Mouse (Mus musculus) limb, embryonic 11.5 days (tissue): ENCODE results near the gene Robo2. TPM values are rescaled to one million over a fixed set of nuclear protein-coding genes. Genes with fewer than 3 reads are reported as not detected.
"Not testable (repeated sequence)": the region's sequence is repeated elsewhere in the genome, so short reads cannot be mapped to it uniquely, and the experiment has no call there.

ENCODE experiments used
- ATAC-seq: fragments of 200-750 bp; cut with Nextera tagmentation; 2 replicates; pipeline ENCODE4 v1.8.0; 2017; ENCODE audit warnings: low read depth; ENCODE audit not compliant: insufficient number of reproducible peaks, low FRiP score, low TSS enrichment
- DNase-seq: peaks from one replicate; pipeline ENCODE4 v3.0.0-alpha.2; 2015; ENCODE audit warnings: low spot score
- H3K27ac ChIP-seq: fragments of 300-500 bp; sonication (generic); replicated peaks from 2 replicates; pipeline ENCODE4 v1.5.1; 2014; ENCODE audit warnings: low read depth, mild to moderate bottlenecking, low read length
- H3K27me3 ChIP-seq: fragments of 300-500 bp; sonication (generic); 2 replicates; pipeline ENCODE4 v1.6.1; 2014; ENCODE audit warnings: mild to moderate bottlenecking, low read length, mixed read lengths; ENCODE audit not compliant: control insufficient read depth, insufficient read depth
- H3K36me3 ChIP-seq: fragments of 300-500 bp; sonication (generic); 2 replicates; pipeline ENCODE4 v1.6.1; 2014; ENCODE audit warnings: mild to moderate bottlenecking, low read length, moderate library complexity, mixed read lengths; ENCODE audit not compliant: control insufficient read depth, insufficient read depth
- H3K4me1 ChIP-seq: fragments of 300-500 bp; sonication (generic); 2 replicates; pipeline ENCODE4 v1.6.1; 2014; ENCODE audit warnings: low read length, mixed read lengths; ENCODE audit not compliant: control insufficient read depth, insufficient read depth
- H3K4me2 ChIP-seq: fragments of 300-500 bp; sonication (generic); 2 replicates; pipeline ENCODE4 v1.6.1; 2014; ENCODE audit warnings: low read depth, mild to moderate bottlenecking, moderate library complexity; ENCODE audit not compliant: severe bottlenecking
- H3K4me3 ChIP-seq: fragments of 300-500 bp; sonication (generic); 2 replicates; pipeline ENCODE4 v1.5.1; 2014; ENCODE audit warnings: low read depth, low read length
- H3K9ac ChIP-seq: fragments of 300-500 bp; sonication (generic); 2 replicates; pipeline ENCODE4 v1.6.1; 2014; ENCODE audit warnings: mild to moderate bottlenecking, low read length
- H3K9me3 ChIP-seq: fragments of 300-500 bp; sonication (generic); 2 replicates; pipeline ENCODE4 v1.6.1; 2016; ENCODE audit warnings: low read length; ENCODE audit not compliant: control insufficient read depth
- WGBS: fragments of 180-500 bp; shearing (Covaris S2); extraction: QIAGEN DNeasy Blood & Tissue Kit; methylation state at CpG from one replicate; pipeline ENCODE4 v1.1.7; 2014; 5-methylcytosine and 5-hydroxymethylcytosine counted together
- polyA plus RNA-seq: library from polyadenylated mRNA; unstranded; fragments of >200 nt; fragmentation: Nextera tagmentation; extraction: Ambion mirVana; gene quantifications from 2 replicates; pipeline ENCODE4 v1.2.1, GENCODE M21; 2014

Gene Robo2
- polyA plus RNA-seq, 1 experiment from 2014 or later, result 102 TPM

DNA sequence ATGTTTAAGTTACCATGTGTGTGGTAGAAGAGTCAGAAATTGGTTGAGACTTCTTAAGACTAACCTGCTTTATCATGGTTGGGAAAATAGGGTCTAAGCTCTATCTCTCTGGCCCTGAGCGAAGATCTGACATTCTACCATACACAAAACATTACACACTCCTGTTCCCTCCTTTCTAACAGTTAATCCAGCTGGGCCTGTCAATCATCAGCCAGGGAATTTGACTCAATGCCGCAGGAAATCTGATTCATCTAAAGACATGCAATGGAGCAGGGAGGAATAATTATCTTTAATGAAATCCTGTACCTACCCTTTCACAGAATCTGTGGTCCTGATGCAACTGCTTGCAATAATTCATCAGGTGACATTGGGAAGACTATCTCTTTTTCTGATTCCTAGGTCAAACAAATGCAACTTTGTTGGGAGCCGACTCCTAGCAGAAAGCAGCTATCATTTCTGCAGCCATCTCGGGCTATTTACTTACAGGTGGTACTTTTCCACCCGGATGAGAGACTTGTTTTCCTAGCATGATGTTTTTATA is 283.1 kb downstream of the Robo2 start:
- Histone ChIP-seq H3K4me1 (no peaks in the 10 kb centered on the region), H3K4me2 (no peak overlapping the region), H3K9ac (no peak overlapping the region), H3K9me3 (no peaks in the 10 kb centered on the region), H3K27me3 (no peaks in the 10 kb centered on the region), H3K36me3 (no peaks in the 10 kb centered on the region), H3K27ac (no peak overlapping the region), H3K4me3 (no peak overlapping the region)
- ATAC-seq (no peak), DNase-seq (no peak)
- WGBS, result 89% methylated on average over 5 of the region's 5 CpGs

DNA sequence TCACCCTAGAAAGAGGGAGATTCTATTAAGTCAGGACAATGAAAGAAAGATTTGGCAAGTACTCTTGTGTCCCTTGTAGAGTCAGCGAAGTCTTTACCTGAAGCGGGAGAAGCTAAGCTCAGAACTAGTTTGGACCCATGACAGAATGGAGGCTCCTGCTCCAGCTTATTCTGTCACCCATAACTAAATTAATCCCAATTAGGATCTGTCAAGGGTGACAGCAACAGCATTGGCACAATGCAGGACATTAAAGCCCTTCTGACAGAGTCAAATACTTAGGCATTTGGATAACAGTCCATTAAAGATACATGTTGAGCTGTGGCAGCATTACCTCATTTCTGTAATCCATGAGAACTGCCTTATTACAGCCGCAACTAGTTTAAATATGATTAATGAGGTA is 298.5 kb downstream of the Robo2 start:
- Histone ChIP-seq H3K27me3 (no peaks in the 10 kb centered on the region), H3K4me2 (no peak overlapping the region), H3K9me3 (no peaks in the 10 kb centered on the region), H3K4me3 (no peak overlapping the region), H3K36me3 (no peaks in the 10 kb centered on the region), H3K4me1 (no peaks in the 10 kb centered on the region), H3K9ac (no peak overlapping the region), H3K27ac (no peak overlapping the region)
- ATAC-seq (no peak), DNase-seq (no peak)
- WGBS, result 82% methylated on average over 3 of the region's 3 CpGs

DNA sequence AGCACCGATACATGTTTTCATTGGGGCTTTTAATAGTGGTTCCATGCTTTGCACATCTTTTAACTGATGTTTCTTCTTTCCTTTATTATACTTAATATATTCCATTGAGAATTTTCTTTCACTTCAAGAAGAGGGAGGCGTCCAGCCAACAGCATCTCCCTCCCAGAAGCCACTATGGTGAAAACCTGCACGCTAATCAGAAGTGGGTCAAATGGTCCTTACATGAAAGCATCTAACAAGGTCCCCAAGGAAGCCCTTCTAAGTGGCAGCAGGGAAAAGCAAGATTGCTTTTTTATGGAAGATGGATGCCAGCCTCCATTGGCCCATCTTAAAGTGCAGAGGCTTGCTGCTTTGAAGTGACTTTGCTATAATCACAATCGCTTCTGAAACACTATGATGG is 300.5 kb downstream of the Robo2 start:
- H3K4me2 ChIP-seq, result no peak overlapping the region
- H3K9ac ChIP-seq, result no peak overlapping the region
- DNase-seq, result no peak
- H3K9me3 ChIP-seq, result no peaks in the 10 kb centered on the region
- no peak overlapping the region for H3K4me3 ChIP-seq
- no peak for ATAC-seq
- H3K36me3 ChIP-seq, result no peaks in the 10 kb centered on the region
- no peak overlapping the region for H3K27ac ChIP-seq
- H3K27me3 ChIP-seq, result no peaks in the 10 kb centered on the region
- H3K4me1 ChIP-seq, result no peaks in the 10 kb centered on the region
- WGBS, result 76% methylated on average over 4 of the region's 4 CpGs

DNA sequence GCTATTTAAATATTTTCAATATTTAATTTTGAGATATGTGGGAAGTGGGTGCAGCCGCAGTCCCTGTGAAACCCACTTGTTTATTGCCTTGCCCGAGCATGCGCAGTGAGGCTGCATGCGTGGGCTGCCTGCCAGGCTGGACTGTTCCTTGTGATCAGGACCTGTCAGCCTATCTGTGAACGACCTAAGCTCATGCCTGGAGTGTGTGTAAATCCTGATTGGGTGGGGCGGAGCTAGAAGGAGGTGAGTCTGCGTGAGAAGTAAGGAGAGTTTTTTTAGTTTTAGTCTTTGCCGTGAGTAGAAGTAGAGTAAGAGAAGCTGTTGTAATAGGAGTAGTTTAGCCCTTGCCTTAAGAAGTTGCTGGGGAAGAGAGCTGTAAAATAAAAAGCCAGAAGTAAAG is 307.2 kb downstream of the Robo2 start:
- H3K4me1 ChIP-seq, H3K4me2 ChIP-seq, H3K27me3 ChIP-seq, H3K4me3 ChIP-seq, ATAC-seq, DNase-seq, H3K36me3 ChIP-seq, H3K9me3 ChIP-seq, H3K9ac ChIP-seq, H3K27ac ChIP-seq: not testable (repeated sequence)
- 77% methylated on average over 8 of the region's 8 CpGs for WGBS

- Histone ChIP-seq H3K36me3 (no peaks in the 10 kb centered on the region), H3K9ac (no peak overlapping the region), H3K9me3 (no peaks in the 10 kb centered on the region), H3K27me3 (no peaks in the 10 kb centered on the region), H3K4me1 (peaks cover 7% of the 10 kb centered on the region), H3K27ac (peak overlapping the region; percentile 86), H3K4me2 (peak overlapping the region; percentile 31; the same call in 1 of the 2 replicates), H3K4me3 (no peak overlapping the region)
- ATAC-seq (peak; percentile 90), DNase-seq (peak; percentile 67)
- WGBS, result 12% methylated on average over 7 of the region's 7 CpGs
Measured at GRCm38 (mm10) chr16:74092997-74093801, 318.4 kb downstream of the Robo2 start.

GRCm38 (mm10) chr16:74089951-74090350 is 321.7 kb downstream of the Robo2 start:
- no peaks in the 10 kb centered on the region for H3K9me3 ChIP-seq
- H3K27ac ChIP-seq, result no peak overlapping the region
- ATAC-seq, result no peak
- WGBS, result 69% methylated on average over 1 of the region's 1 CpGs
- no peaks in the 10 kb centered on the region for H3K36me3 ChIP-seq
- H3K9ac ChIP-seq, result no peak overlapping the region
- no peak overlapping the region for H3K4me3 ChIP-seq
- H3K4me2 ChIP-seq, result no peak overlapping the region
- DNase-seq, result no peak
- peaks cover 7% of the 10 kb centered on the region for H3K4me1 ChIP-seq
- no peaks in the 10 kb centered on the region for H3K27me3 ChIP-seq

DNA sequence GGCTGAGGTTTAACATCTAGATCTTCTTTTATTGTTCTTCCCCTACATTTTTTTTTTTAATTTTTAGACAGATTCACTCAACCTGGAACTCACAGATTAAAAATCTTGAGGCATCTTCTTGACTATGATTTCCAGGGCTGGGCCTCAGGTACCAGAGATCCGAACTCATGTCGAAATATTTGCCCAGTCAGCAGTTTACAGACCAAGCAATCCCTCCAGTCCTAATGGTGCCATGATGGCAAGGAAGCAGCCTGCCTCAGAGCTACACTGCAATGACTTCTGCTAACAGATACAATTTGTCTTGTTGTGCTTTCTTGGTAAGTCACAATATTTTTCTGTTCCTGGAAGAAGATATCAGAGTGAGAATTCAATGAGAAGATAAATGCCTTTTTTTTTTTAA is 327.4 kb downstream of the Robo2 start:
- Histone ChIP-seq H3K27me3 (no peaks in the 10 kb centered on the region), H3K36me3 (no peaks in the 10 kb centered on the region), H3K9ac (no peak overlapping the region), H3K4me1 (no peaks in the 10 kb centered on the region), H3K4me2 (no peak overlapping the region), H3K27ac (no peak overlapping the region), H3K4me3 (no peak overlapping the region), H3K9me3 (no peaks in the 10 kb centered on the region)
- WGBS, result 93% methylated on average over 2 of the region's 2 CpGs
- no peak for DNase-seq
- ATAC-seq, result no peak

GRCm38 (mm10) chr16:74072671-74073070 is 339.0 kb downstream of the Robo2 start:
- 94% methylated on average over 5 of the region's 5 CpGs for WGBS
- H3K27me3 ChIP-seq, result no peaks in the 10 kb centered on the region
- H3K9ac ChIP-seq, result no peak overlapping the region
- no peaks in the 10 kb centered on the region for H3K9me3 ChIP-seq
- DNase-seq (no peak), ATAC-seq (no peak)
- H3K27ac ChIP-seq, result no peak overlapping the region
- no peak overlapping the region for H3K4me3 ChIP-seq
- H3K36me3 ChIP-seq, result no peaks in the 10 kb centered on the region
- no peaks in the 10 kb centered on the region for H3K4me1 ChIP-seq
- no peak overlapping the region for H3K4me2 ChIP-seq
